Mouse (Mus musculus): ENCODE data around the gene Abhd6.

- TF ChIP-seq CTCF (IDR thresholded peaks at IDR 0.05; ENCODE audit: extremely low read depth, insufficient read length, insufficient replicate concordance, low read depth, low read length) (no peak), POLR2A (IDR thresholded peaks at IDR 0.05; ENCODE audit: low read depth, low read length) (no peak)
These were observed 49.2 kb downstream of the Abhd6 start for GRCm38 (mm10) chr14:8051869-8052268.

All from small intestine, adult 2 months (tissue).